Mouse (Mus musculus) hindbrain, embryonic 12.5 days (tissue): Measurements from ENCODE around the gene Rdh1. TPM values are rescaled to one million over a fixed set of nuclear protein-coding genes. Genes with fewer than 3 reads are reported as not detected.

Experiments
- ATAC-seq: fragments of 200-750 bp; cut with Nextera tagmentation; 2 replicates; pipeline ENCODE4 v1.8.0; 2017; ENCODE audit warnings: moderate TSS enrichment; ENCODE audit not compliant: low FRiP score
- H3K27ac ChIP-seq: fragments of 300-500 bp; sonication (generic); 2 replicates; pipeline ENCODE4 v1.5.1; 2016; ENCODE audit warnings: mild to moderate bottlenecking
- H3K27me3 ChIP-seq: fragments of 300-500 bp; sonication (generic); 2 replicates; pipeline ENCODE4 v1.6.1; 2016; ENCODE audit warnings: mild to moderate bottlenecking
- H3K36me3 ChIP-seq: fragments of 300-500 bp; sonication (generic); 2 replicates; pipeline ENCODE4 v1.6.1; 2016; ENCODE audit warnings: mild to moderate bottlenecking
- H3K4me1 ChIP-seq: fragments of 300-500 bp; sonication (generic); 2 replicates; pipeline ENCODE4 v1.6.1; 2016
- H3K4me2 ChIP-seq: fragments of 300-500 bp; sonication (generic); replicated peaks from 2 replicates; pipeline ENCODE4 v1.6.1; 2016; ENCODE audit warnings: mild to moderate bottlenecking
- H3K4me3 ChIP-seq: fragments of 300-500 bp; sonication (generic); 2 replicates; pipeline ENCODE4 v1.5.1; 2016; ENCODE audit warnings: mild to moderate bottlenecking
- H3K9ac ChIP-seq: fragments of 300-500 bp; sonication (generic); 2 replicates; pipeline ENCODE4 v1.6.1; 2016; ENCODE audit warnings: mild to moderate bottlenecking, moderate library complexity
- H3K9me3 ChIP-seq: fragments of 300-500 bp; sonication (generic); replicated peaks from 2 replicates; pipeline ENCODE4 v1.6.1; 2016; ENCODE audit warnings: mild to moderate bottlenecking
- WGBS: fragments of 180-500 bp; shearing (Covaris S2); methylation state at CpG from one replicate; pipeline ENCODE4 v1.1.7; 2016; 5-methylcytosine and 5-hydroxymethylcytosine counted together
- polyA plus RNA-seq: library from polyadenylated mRNA; unstranded; fragments of >200 nt; fragmentation: Nextera tagmentation; extraction: Ambion mirVana; gene quantifications from 2 replicates; pipeline ENCODE4 v1.2.1, GENCODE M21; 2016

Rdh1 gene
- polyA plus RNA-seq, 1 experiment from 2014 or later: not detected

DNA sequence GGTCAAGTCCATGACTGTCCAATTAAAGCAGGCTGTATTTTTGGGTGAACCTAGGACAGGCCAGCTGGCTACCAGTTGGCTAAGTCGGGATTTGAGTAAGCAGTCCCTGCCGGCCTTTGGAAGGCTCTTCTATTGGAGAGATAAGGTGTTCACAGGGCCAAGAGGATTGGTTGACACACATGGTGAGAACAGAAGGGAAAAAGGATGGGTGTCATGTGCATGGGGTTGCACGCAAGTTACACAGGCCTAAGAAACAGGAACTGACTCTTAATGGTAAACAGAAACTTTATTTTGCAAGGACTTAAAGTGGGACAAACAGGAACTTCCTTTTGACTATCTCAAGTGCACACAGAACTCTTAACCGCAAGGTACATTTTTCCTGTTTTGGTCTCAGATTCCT lies 22.6 kb upstream of the Rdh1 start:
- 77% methylated on average over 4 of the region's 4 CpGs for WGBS
- H3K27ac ChIP-seq: no peak overlapping the region
- ATAC-seq: no peak
- H3K4me2 ChIP-seq: no peak overlapping the region
- no peak overlapping the region for H3K9ac ChIP-seq
- H3K4me1 ChIP-seq: peaks cover 14% of the 10 kb centered on the region
- H3K4me3 ChIP-seq: no peak overlapping the region
- H3K36me3 ChIP-seq: peaks cover 8% of the 10 kb centered on the region
- no peaks in the 10 kb centered on the region for H3K9me3 ChIP-seq
- no peaks in the 10 kb centered on the region for H3K27me3 ChIP-seq

DNA sequence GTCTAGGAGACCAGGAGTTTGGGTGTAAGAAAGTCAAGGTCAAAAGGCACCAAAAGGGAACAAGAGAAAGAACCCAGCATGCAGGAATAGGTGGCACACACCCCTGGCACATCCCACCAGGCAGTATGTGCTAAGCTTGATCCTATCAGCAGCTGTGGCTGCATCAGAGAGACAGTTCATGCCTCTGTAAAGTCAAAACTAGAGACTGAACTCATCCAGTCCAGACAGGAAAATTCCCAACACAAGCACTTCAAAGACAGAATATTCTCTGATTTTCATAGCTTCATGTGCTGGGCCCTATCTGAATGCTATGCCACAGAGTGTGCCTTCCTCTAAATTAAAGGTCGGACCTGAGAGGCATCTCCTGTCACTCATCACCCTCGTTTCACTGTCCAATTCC lies 22.0 kb upstream of the Rdh1 start:
- Histone ChIP-seq H3K4me1 (peaks cover 14% of the 10 kb centered on the region), H3K4me3 (no peak overlapping the region), H3K9ac (no peak overlapping the region), H3K9me3 (no peaks in the 10 kb centered on the region), H3K27ac (no peak overlapping the region), H3K27me3 (no peaks in the 10 kb centered on the region), H3K36me3 (peaks cover 14% of the 10 kb centered on the region), H3K4me2 (no peak overlapping the region)
- WGBS: 25% methylated on average over 2 of the region's 2 CpGs
- no peak for ATAC-seq

DNA sequence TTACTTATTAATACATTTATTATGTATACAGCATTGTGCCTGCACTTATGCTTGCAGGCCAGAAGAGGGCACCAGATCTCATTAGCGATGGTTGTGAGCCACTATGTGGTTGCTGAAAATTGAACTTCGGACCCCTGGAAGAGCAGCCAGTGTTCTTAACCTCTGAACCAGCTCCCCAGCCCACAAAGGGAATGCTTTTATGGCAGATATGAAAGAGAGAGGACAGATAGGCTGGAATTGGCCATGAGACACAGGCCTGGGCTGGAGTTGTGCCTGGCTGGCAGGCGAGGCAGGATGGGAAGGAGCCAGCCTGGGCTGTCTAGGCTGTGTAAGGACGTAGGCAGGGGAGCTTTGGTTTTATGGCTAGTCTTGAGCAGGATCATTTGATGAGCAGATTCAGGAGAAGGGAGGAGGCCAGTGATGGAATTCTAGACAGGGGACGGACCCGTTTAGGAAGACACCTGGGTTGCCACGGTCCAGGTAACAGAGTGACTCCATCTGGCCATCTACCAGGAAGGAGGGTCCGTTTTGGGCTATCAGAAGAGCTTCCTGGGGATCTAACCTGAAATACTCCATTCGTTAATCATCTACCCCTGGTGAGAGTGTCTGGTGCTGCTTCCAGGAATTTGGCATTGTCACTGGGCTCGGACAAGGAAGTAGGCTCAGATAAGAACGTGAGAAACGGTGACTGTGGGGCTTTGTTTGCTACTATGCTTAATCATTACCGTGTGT lies 21.2 kb upstream of the Rdh1 start:
- H3K4me3 ChIP-seq: no peak overlapping the region
- H3K4me2 ChIP-seq: peak overlapping the region; percentile 45; the same call in 1 of the 2 replicates
- no peak for ATAC-seq

DNA sequence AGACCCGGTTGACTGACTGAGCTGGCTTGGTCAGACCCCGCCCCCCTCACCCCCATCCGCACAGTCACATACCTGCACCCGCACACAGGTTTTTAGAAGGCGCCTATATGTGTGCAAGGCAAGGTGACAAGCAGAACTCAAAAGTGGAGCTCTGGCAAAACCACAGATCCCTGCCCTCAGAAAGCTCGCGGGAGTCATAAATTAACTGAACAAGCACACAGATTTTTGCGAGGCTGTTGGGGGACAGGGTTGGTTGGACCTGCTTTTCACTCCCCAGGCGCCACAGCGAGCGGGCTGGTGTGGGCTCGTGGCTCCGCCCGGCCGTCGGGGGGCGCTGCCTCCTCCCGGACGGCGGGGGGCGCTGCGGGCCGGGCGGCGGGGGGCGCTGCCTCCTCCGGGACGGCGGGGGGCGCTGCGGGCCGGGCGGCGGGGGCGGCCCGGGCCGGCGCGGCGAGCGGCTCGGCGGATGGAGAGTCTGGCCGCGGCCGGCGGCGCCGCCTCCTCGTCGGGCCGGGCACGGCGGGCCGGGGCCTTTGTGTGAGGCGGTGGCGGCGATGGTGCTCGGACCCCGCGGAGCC lies 20.3 kb upstream of the Rdh1 start, which contains the start of gene Zbtb39:
Gene Zbtb39, plus strand, starts transcription at position 456 of the 578 bp plus-strand sequence.
- Histone ChIP-seq H3K36me3 (peaks cover 30% of the 10 kb centered on the region), H3K27me3 (no peaks in the 10 kb centered on the region), H3K27ac (peak within 1 kb of the TSS; percentile 72), H3K9me3 (no peaks in the 10 kb centered on the region), H3K4me3 (peak within 1 kb of the TSS; percentile 87), H3K9ac (peak within 1 kb of the TSS; percentile 90), H3K4me1 (peaks cover 14% of the 10 kb centered on the region), H3K4me2 (peak within 1 kb of the TSS; percentile 65)
- 2% methylated on average over 37 of the region's 61 CpGs for WGBS
- peak; percentile 82 for ATAC-seq

More for the DNA sequence above, 21.2 kb upstream of the Rdh1 start:
- WGBS: 53% methylated on average over 13 of the region's 13 CpGs
- Histone ChIP-seq H3K9ac (no peak overlapping the region), H3K27me3 (no peaks in the 10 kb centered on the region), H3K9me3 (no peaks in the 10 kb centered on the region), H3K27ac (no peak overlapping the region), H3K36me3 (peaks cover 22% of the 10 kb centered on the region), H3K4me1 (peaks cover 14% of the 10 kb centered on the region)

GRCm38 (mm10) chr10:127739661-127740161 lies 19.8 kb upstream of the Rdh1 start:
- H3K27ac ChIP-seq: peak overlapping the region; percentile 72
- H3K4me3 ChIP-seq: peak overlapping the region; percentile 87
- ATAC-seq: peak; percentile 68
- H3K36me3 ChIP-seq: peaks cover 36% of the 10 kb centered on the region
- H3K4me2 ChIP-seq: peak overlapping the region; percentile 65
- H3K4me1 ChIP-seq: peaks cover 14% of the 10 kb centered on the region
- no peaks in the 10 kb centered on the region for H3K27me3 ChIP-seq
- H3K9me3 ChIP-seq: no peaks in the 10 kb centered on the region
- WGBS: under 1% methylated on average over 41 of the region's 55 CpGs
- H3K9ac ChIP-seq: peak overlapping the region; percentile 90

DNA sequence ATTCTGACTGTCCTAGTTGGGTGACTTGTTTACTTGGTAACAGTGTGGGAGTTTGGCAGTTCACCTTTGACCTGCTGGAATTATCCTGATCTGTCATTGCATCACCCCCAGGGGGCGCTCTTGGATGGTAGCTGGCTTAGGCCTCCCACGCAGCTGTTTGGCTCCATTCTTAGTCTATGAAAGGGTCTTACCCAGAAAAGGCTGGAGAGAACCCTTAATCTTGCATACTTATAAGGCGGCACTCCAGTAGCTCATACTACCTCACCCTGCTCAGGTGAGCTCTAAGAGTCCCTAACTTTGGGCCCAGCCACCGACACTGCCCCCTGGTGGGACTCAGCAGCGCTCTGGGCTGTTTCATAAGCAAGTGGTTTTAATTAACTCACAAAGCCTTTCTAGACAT lies 14.9 kb upstream of the Rdh1 start:
- no peak overlapping the region for H3K4me2 ChIP-seq
- peaks cover 18% of the 10 kb centered on the region for H3K4me1 ChIP-seq
- H3K27me3 ChIP-seq: no peaks in the 10 kb centered on the region
- H3K9ac ChIP-seq: no peak overlapping the region
- H3K4me3 ChIP-seq: no peak overlapping the region
- H3K9me3 ChIP-seq: no peaks in the 10 kb centered on the region
- no peak for ATAC-seq
- WGBS: 61% methylated on average over 5 of the region's 5 CpGs
- H3K27ac ChIP-seq: no peak overlapping the region
- H3K36me3 ChIP-seq: peaks cover 72% of the 10 kb centered on the region

- 80% methylated on average over 5 of the region's 5 CpGs for WGBS
- H3K9me3 ChIP-seq: no peaks in the 10 kb centered on the region
- peaks cover 10% of the 10 kb centered on the region for H3K4me1 ChIP-seq
- peaks cover 72% of the 10 kb centered on the region for H3K36me3 ChIP-seq
- H3K27ac ChIP-seq: no peak overlapping the region
- H3K27me3 ChIP-seq: no peaks in the 10 kb centered on the region
- ATAC-seq: no peak
- H3K9ac ChIP-seq: no peak overlapping the region
- H3K4me3 ChIP-seq: no peak overlapping the region
- H3K4me2 ChIP-seq: no peak overlapping the region
These were observed 13.6 kb upstream of the Rdh1 start for GRCm38 (mm10) chr10:127745886-127746285.

DNA sequence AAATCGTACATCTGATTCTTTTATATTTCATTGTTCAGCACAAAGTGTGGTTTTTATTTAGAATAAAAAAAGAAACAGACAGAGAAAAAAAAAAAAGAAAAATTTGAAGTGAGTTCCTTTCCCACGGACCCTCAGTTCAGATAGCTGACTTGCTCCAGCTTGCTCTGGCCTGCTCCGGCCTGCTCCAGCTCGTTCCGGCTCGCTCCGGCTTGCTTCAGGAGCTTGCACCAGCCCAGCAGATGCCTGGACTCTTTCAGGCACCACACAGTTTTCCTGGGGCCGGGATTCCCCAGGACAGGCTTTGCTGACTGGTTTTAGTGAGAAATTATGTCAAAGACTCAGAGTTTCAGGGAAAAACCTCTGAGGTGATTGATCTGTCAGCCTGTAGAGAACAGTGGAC lies 12.3 kb upstream of the Rdh1 start:
- 92% methylated on average over 8 of the region's 8 CpGs for WGBS
- Histone ChIP-seq H3K9ac (no peak overlapping the region), H3K27ac (no peak overlapping the region), H3K4me2 (no peak overlapping the region), H3K27me3 (no peaks in the 10 kb centered on the region), H3K4me3 (no peak overlapping the region), H3K4me1 (peaks cover 8% of the 10 kb centered on the region), H3K9me3 (no peaks in the 10 kb centered on the region), H3K36me3 (peaks cover 61% of the 10 kb centered on the region)
- ATAC-seq: no peak

GRCm38 (mm10) chr10:127748847-127749612 lies 10.5 kb upstream of the Rdh1 start:
- peak overlapping the region; percentile 37; the same call in 1 of the 2 replicates for H3K4me2 ChIP-seq
- no peak; the same call in 1 of the 2 replicates for ATAC-seq
- H3K4me3 ChIP-seq: no peak overlapping the region
- peaks cover 8% of the 10 kb centered on the region for H3K4me1 ChIP-seq
- no peaks in the 10 kb centered on the region for H3K27me3 ChIP-seq
- no peak overlapping the region for H3K27ac ChIP-seq
- no peak overlapping the region for H3K9ac ChIP-seq
- H3K36me3 ChIP-seq: peaks cover 43% of the 10 kb centered on the region
- no peaks in the 10 kb centered on the region for H3K9me3 ChIP-seq
- 7% methylated on average over 7 of the region's 8 CpGs for WGBS

DNA sequence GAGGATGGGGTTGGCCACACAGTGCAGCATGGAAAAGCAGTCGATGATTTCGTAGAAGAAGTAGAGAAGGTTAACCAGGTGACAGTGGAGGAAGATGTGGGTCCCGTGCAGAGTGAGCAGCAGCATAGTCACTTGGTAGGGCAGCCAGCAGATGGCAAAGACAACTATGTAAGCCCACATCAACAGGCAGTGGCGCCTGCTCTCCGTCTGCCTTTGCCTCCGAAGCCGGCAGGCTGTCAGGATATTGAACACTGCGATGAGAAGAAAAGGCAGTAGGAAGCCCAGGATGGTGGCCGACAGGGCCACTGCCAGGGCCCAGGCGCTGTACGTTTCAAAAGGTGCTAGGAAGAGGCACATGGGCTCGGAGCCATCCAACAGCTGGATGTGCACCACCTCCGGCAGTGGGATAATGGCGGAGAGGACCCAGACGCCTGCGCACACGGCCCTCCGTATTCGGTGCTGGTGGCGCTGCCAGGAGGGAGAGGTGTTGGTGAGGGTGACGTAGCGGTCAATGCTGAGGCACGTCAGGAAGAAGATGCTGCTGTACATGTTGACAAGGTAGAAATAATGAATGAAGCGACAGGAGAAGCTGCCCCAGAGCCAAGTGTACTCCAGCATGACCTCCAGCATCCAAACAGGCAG lies 9.3 kb upstream of the Rdh1 start:
- Histone ChIP-seq H3K36me3 (peaks cover 32% of the 10 kb centered on the region), H3K27me3 (no peaks in the 10 kb centered on the region), H3K9me3 (no peaks in the 10 kb centered on the region), H3K4me1 (peaks cover 8% of the 10 kb centered on the region), H3K27ac (no peak overlapping the region), H3K9ac (peak overlapping the region; percentile 24; the same call in 1 of the 2 replicates), H3K4me3 (peak overlapping the region; percentile 22; the same call in 1 of the 2 replicates), H3K4me2 (peak overlapping the region; percentile 37)
- ATAC-seq: no peak
- WGBS: 54% methylated on average over 24 of the region's 24 CpGs

GRCm38 (mm10) chr10:127751548-127751947 lies 8.0 kb upstream of the Rdh1 start, which contains the start of gene Gpr182:
Gpr182 (minus strand) TSS chr10:127751732.
- Histone ChIP-seq H3K27me3 (no peaks in the 10 kb centered on the region), H3K27ac (no peak within 1 kb of the TSS), H3K4me1 (peaks cover 8% of the 10 kb centered on the region), H3K4me3 (no peak within 1 kb of the TSS), H3K4me2 (no peak within 1 kb of the TSS), H3K36me3 (peaks cover 19% of the 10 kb centered on the region), H3K9me3 (no peaks in the 10 kb centered on the region), H3K9ac (no peak within 1 kb of the TSS)
- WGBS: 58% methylated on average over 8 of the region's 8 CpGs
- ATAC-seq: no peak
